Mouse (Mus musculus): ENCODE results near the gene Idh3g. TPM values are rescaled to one million over a fixed set of nuclear protein-coding genes. Genes with fewer than 3 reads are reported as not detected.

Gene Idh3g
- 838 TPM for polyA plus RNA-seq (2014; fragmentation: Illumina TruSeq; extraction: RNeasy Lipid Tissue Mini Kit (QIAGEN cat#74804); ENCODE audit: low read depth, low replicate concordance)

GRCm38 (mm10) chrX:73786364-73787224 lies at the start of gene Idh3g, which contains the start of gene Ssr4:
Idh3g (minus strand) TSS chrX:73786897.
Ssr4 (plus strand) TSS chrX:73787028.

GRCm38 (mm10) chrX:73824185-73825151 lies 37.8 kb upstream of the Idh3g start, which contains the start of gene Pdzd4:
Pdzd4 (minus strand) TSS chrX:73824969.

GRCm38 (mm10) chrX:73774168-73774760 lies 12.4 kb downstream of the Idh3g start, which contains the start of gene Srpk3:
Srpk3 (plus strand) TSS chrX:73774405.

GRCm38 (mm10) chrX:73756334-73757140 lies 30.2 kb downstream of the Idh3g start, which contains the start of gene Plxnb3:
Plxnb3 (plus strand) TSS chrX:73757090.

Other genes starting within 250 kb of the Idh3g start
- gene Dusp9, start 147.5 kb downstream of the Idh3g start, polyA plus RNA-seq (2014; fragmentation: Illumina TruSeq; extraction: RNeasy Lipid Tissue Mini Kit (QIAGEN cat#74804); ENCODE audit: low read depth, low replicate concordance): not detected
- gene Pnck, start 126.8 kb downstream of the Idh3g start, polyA plus RNA-seq (2014; fragmentation: Illumina TruSeq; extraction: RNeasy Lipid Tissue Mini Kit (QIAGEN cat#74804); ENCODE audit: low read depth, low replicate concordance): 9.6 TPM
- gene Slc6a8, start 113.7 kb downstream of the Idh3g start, polyA plus RNA-seq (2014; fragmentation: Illumina TruSeq; extraction: RNeasy Lipid Tissue Mini Kit (QIAGEN cat#74804); ENCODE audit: low read depth, low replicate concordance): 174 TPM
- 79.9 TPM for gene Bcap31, start 70.7 kb downstream of the Idh3g start, polyA plus RNA-seq (2014; fragmentation: Illumina TruSeq; extraction: RNeasy Lipid Tissue Mini Kit (QIAGEN cat#74804); ENCODE audit: low read depth, low replicate concordance)
- gene Abcd1, start 70.3 kb downstream of the Idh3g start, polyA plus RNA-seq (2014; fragmentation: Illumina TruSeq; extraction: RNeasy Lipid Tissue Mini Kit (QIAGEN cat#74804); ENCODE audit: low read depth, low replicate concordance): 23.0 TPM
- gene Plxnb3, start 29.8 kb downstream of the Idh3g start, polyA plus RNA-seq (2014; fragmentation: Illumina TruSeq; extraction: RNeasy Lipid Tissue Mini Kit (QIAGEN cat#74804); ENCODE audit: low read depth, low replicate concordance): 3.2 TPM
- gene Srpk3, start 12.5 kb downstream of the Idh3g start, polyA plus RNA-seq (2014; fragmentation: Illumina TruSeq; extraction: RNeasy Lipid Tissue Mini Kit (QIAGEN cat#74804); ENCODE audit: low read depth, low replicate concordance): 40.2 TPM
- 99.4 TPM for gene Ssr4, start 131 bp upstream of the Idh3g start, polyA plus RNA-seq (2014; fragmentation: Illumina TruSeq; extraction: RNeasy Lipid Tissue Mini Kit (QIAGEN cat#74804); ENCODE audit: low read depth, low replicate concordance)
- 1.2 TPM for gene Pdzd4, start 38.1 kb upstream of the Idh3g start, polyA plus RNA-seq (2014; fragmentation: Illumina TruSeq; extraction: RNeasy Lipid Tissue Mini Kit (QIAGEN cat#74804); ENCODE audit: low read depth, low replicate concordance)
- gene Avpr2, start 105.2 kb upstream of the Idh3g start, polyA plus RNA-seq (2014; fragmentation: Illumina TruSeq; extraction: RNeasy Lipid Tissue Mini Kit (QIAGEN cat#74804); ENCODE audit: low read depth, low replicate concordance): not detected
- gene L1cam, start 109.2 kb upstream of the Idh3g start, polyA plus RNA-seq (2014; fragmentation: Illumina TruSeq; extraction: RNeasy Lipid Tissue Mini Kit (QIAGEN cat#74804); ENCODE audit: low read depth, low replicate concordance): 2.0 TPM
- gene Arhgap4, start 135.0 kb upstream of the Idh3g start, polyA plus RNA-seq (2014; fragmentation: Illumina TruSeq; extraction: RNeasy Lipid Tissue Mini Kit (QIAGEN cat#74804); ENCODE audit: low read depth, low replicate concordance): 1.8 TPM
- gene Naa10, start 135.0 kb upstream of the Idh3g start, polyA plus RNA-seq (2014; fragmentation: Illumina TruSeq; extraction: RNeasy Lipid Tissue Mini Kit (QIAGEN cat#74804); ENCODE audit: low read depth, low replicate concordance): 66.2 TPM
- gene Renbp, start 144.0 kb upstream of the Idh3g start, polyA plus RNA-seq (2014; fragmentation: Illumina TruSeq; extraction: RNeasy Lipid Tissue Mini Kit (QIAGEN cat#74804); ENCODE audit: low read depth, low replicate concordance): 5.6 TPM
- 32.9 TPM for gene Hcfc1, start 179.5 kb upstream of the Idh3g start, polyA plus RNA-seq (2014; fragmentation: Illumina TruSeq; extraction: RNeasy Lipid Tissue Mini Kit (QIAGEN cat#74804); ENCODE audit: low read depth, low replicate concordance)
- 71.6 TPM for gene Irak1, start 237.0 kb upstream of the Idh3g start, polyA plus RNA-seq (2014; fragmentation: Illumina TruSeq; extraction: RNeasy Lipid Tissue Mini Kit (QIAGEN cat#74804); ENCODE audit: low read depth, low replicate concordance)

Data from heart, adult 10 weeks (tissue).